Mouse (Mus musculus) CH12.LX (cell line): ENCODE data around the gene Suclg2. TPM values are rescaled to one million over a fixed set of nuclear protein-coding genes. Genes with fewer than 3 reads are reported as not detected.

Experiments
- DNase-seq: peaks from one replicate; pipeline ENCODE4 v3.0.0-alpha.2; 2013; ENCODE audit errors: extremely low read depth
- H3K27ac ChIP-seq: 2 replicates; pipeline ENCODE4 v1.5.1; 2012; ENCODE audit warnings: low read depth, mild to moderate bottlenecking, control low read depth, moderate library complexity; ENCODE audit not compliant: insufficient read depth
- H3K27me3 ChIP-seq: replicated peaks from 2 replicates; pipeline ENCODE3; 2012; ENCODE audit warnings: inconsistent platforms
- H3K36me3 ChIP-seq, 2 experiments: replicated peaks in 1 of 2; 2 replicates each; pipeline versions ENCODE3 to v1.6.1; 2012; ENCODE audit warnings: inconsistent platforms in 1 of 2, low read length in 1 of 2, mild to moderate bottlenecking in 1 of 2, mixed read lengths in 1 of 2, moderate library complexity in 1 of 2; ENCODE audit not compliant: control insufficient read depth in 1 of 2, insufficient read depth in 1 of 2
- H3K4me1 ChIP-seq, 2 experiments: 2 replicates each; pipeline ENCODE4 v1.6.1; 2012; ENCODE audit warnings: inconsistent platforms in 1 of 2, moderate library complexity in 1 of 2; ENCODE audit not compliant: insufficient read depth in 2 of 2, control insufficient read depth in 1 of 2
- H3K4me2 ChIP-seq: 2 replicates; pipeline ENCODE4 v1.6.1; 2012; ENCODE audit warnings: low read depth, mild to moderate bottlenecking, control low read depth; ENCODE audit not compliant: poor library complexity, insufficient read depth, severe bottlenecking
- H3K4me3 ChIP-seq, 3 experiments: fragments of 150-350 bp in 1 of 3; sonication (generic) in 1 of 3; replicated peaks in 1 of 3; 2 replicates each; pipeline versions ENCODE3 to v1.5.1; 2011 to 2012; ENCODE audit warnings: low read depth in 2 of 3, low read length in 2 of 3, mild to moderate bottlenecking in 2 of 3, moderate library complexity in 2 of 3, control low read depth in 1 of 3, improper control_type of control experiment in 1 of 3, inconsistent platforms in 1 of 3, mixed read lengths in 1 of 3; ENCODE audit not compliant: poor library complexity in 1 of 3
- H3K79me2 ChIP-seq: replicated peaks from 2 replicates; pipeline ENCODE4 v1.6.1; 2012; ENCODE audit warnings: mild to moderate bottlenecking, moderate library complexity; ENCODE audit not compliant: control insufficient read depth, poor library complexity, insufficient read depth, severe bottlenecking; ENCODE audit errors: extremely low read depth
- H3K9ac ChIP-seq: 2 replicates; pipeline ENCODE4 v1.6.1; 2012; ENCODE audit warnings: low read depth, mild to moderate bottlenecking, control low read depth, moderate library complexity; ENCODE audit not compliant: insufficient read depth
- H3K9me3 ChIP-seq: replicated peaks from 2 replicates; pipeline ENCODE3; 2012; ENCODE audit warnings: low read length, inconsistent platforms, mixed read lengths
- CHD1 ChIP-seq: IDR thresholded peaks from 2 replicates; pipeline ENCODE4 v1.6.1; 2012; ENCODE audit warnings: low read depth, low read length, improper control_type of control experiment, inconsistent platforms
- CTCF ChIP-seq, 2 experiments: IDR thresholded peaks in 1 of 2; conservative IDR thresholded peaks in 1 of 2; 2 replicates each; pipeline ENCODE4 v1.5.1; 2011 to 2012; ENCODE audit warnings: low read depth in 2 of 2, low read length in 2 of 2, improper control_type of control experiment in 1 of 2, inconsistent platforms in 1 of 2, mild to moderate bottlenecking in 1 of 2, moderate library complexity in 1 of 2
- ETS1 ChIP-seq: conservative IDR thresholded peaks from 2 replicates; pipeline ENCODE4 v1.6.1; 2012; ENCODE audit warnings: low read depth, mild to moderate bottlenecking, inconsistent platforms, low read length, improper control_type of control experiment, moderate library complexity
- GABPA ChIP-seq: IDR thresholded peaks from 2 replicates; pipeline ENCODE4 v1.6.1; 2012; ENCODE audit warnings: low read depth, low read length, improper control_type of control experiment, inconsistent platforms; ENCODE audit not compliant: insufficient replicate concordance
- HCFC1 ChIP-seq: IDR thresholded peaks from 2 replicates; pipeline ENCODE4 v1.6.1; 2012; ENCODE audit warnings: low read depth, mild to moderate bottlenecking, inconsistent platforms, low read length, improper control_type of control experiment
- MAFK ChIP-seq: IDR thresholded peaks from 2 replicates; pipeline ENCODE4 v1.6.1; 2011; ENCODE audit warnings: low read length, improper control_type of control experiment; ENCODE audit not compliant: insufficient replicate concordance
- MAX ChIP-seq: IDR thresholded peaks from 2 replicates; pipeline ENCODE4 v1.6.1; 2011; ENCODE audit warnings: low read length, improper control_type of control experiment
- PAX5 ChIP-seq: IDR thresholded peaks from 2 replicates; pipeline ENCODE4 v1.6.1; 2012; ENCODE audit warnings: low read length, inconsistent platforms, mixed read lengths
- POLR2A ChIP-seq: IDR thresholded peaks from 2 replicates; pipeline ENCODE4 v1.6.1; 2011; ENCODE audit warnings: low read depth, mild to moderate bottlenecking, improper control_type of control experiment, low read length
- POLR2AphosphoS2 ChIP-seq: IDR thresholded peaks from 2 replicates; pipeline ENCODE4 v1.6.1; 2011; ENCODE audit warnings: low read depth, low read length, improper control_type of control experiment
- RAD21 ChIP-seq: IDR thresholded peaks from 2 replicates; pipeline ENCODE4 v1.6.1; 2011; ENCODE audit warnings: low read depth, mild to moderate bottlenecking, low read length, improper control_type of control experiment, moderate library complexity
- RCOR1 ChIP-seq: conservative IDR thresholded peaks from 2 replicates; pipeline ENCODE4 v1.6.1; 2012; ENCODE audit warnings: low read depth, mild to moderate bottlenecking, inconsistent platforms, low read length, improper control_type of control experiment
- ZC3H11A ChIP-seq: IDR thresholded peaks from 2 replicates; pipeline ENCODE4 v1.6.1; 2012; ENCODE audit warnings: low read depth, mild to moderate bottlenecking, inconsistent platforms, low read length, improper control_type of control experiment
- dilution Hi-C: fragments of 300-500 bp; cut with MboI; formaldehyde crosslinking; loops from 2 replicates; pipeline ENCODE4 v1.14.3; 2020; ENCODE audit warnings: low sequenced_read_pairs; ENCODE audit not compliant: extremely low pct_unique_long_range_greater_than_20kb, extremely low pct_ligation_motif_present
- in situ Hi-C: fragments of 300-500 bp; cut with MboI; formaldehyde crosslinking; loops from 3 replicates; pipeline ENCODE4 v1.14.3; 2019; ENCODE audit warnings: low sequenced_read_pairs, low pct_ligation_motif_present, low pct_unique_long_range_greater_than_20kb, mixed read lengths
- polyA plus RNA-seq: library from polyadenylated mRNA; unstranded; fragments of >175 nt; gene quantifications from 2 replicates; pipeline ENCODE4 v1.2.1, GENCODE M21; 2012; ENCODE audit warnings: low read depth; ENCODE audit not compliant: insufficient read length
- total RNA-seq, 2 experiments: library from RNA; depleted of rRNA; stranded (reverse); fragments of 300-350 nt in 1 of 2; fragments of >200 nt in 1 of 2; gene quantifications; 2 replicates each; pipeline ENCODE4 v1.2.3; 2012 to 2014

The Suclg2 gene
- total and polyA plus RNA-seq, 3 experiments: 46.5 to 86.2 (median 48.3) TPM

GRCm38 (mm10) chr6:95649123-95649663, 69.4 kb downstream of the Suclg2 start:
- peaks cover 7 to 61% of the 10 kb centered on the region in 2 experiments for H3K36me3 ChIP-seq
- in situ Hi-C loops (no loop called here), dilution Hi-C loops (no loop called here)
- H3K27me3 ChIP-seq: no peaks in the 10 kb centered on the region
- no peak overlapping the region for H3K27ac ChIP-seq
- H3K9me3 ChIP-seq: no peaks in the 10 kb centered on the region
- no peak for TF ChIP-seq HCFC1
- no peak for TF ChIP-seq PAX5
- TF ChIP-seq CHD1: no peak
- no peak for TF ChIP-seq POLR2AphosphoS2
- no peak for TF ChIP-seq ETS1
- TF ChIP-seq RCOR1: no peak
- TF ChIP-seq ZC3H11A: no peak
- TF ChIP-seq MAFK: no peak
- TF ChIP-seq MAX: no peak
- TF ChIP-seq CTCF (conservative IDR thresholded peaks at IDR 0.05 in 1 of 2, IDR thresholded peaks at IDR 0.05 in 1 of 2; ENCODE audit: low read depth in 2 of 2, low read length in 2 of 2): no peak
- no peak for TF ChIP-seq POLR2A
- no peak for TF ChIP-seq GABPA
- H3K79me2 ChIP-seq: no peaks in the 10 kb centered on the region
- peaks cover 0 to 8% of the 10 kb centered on the region in 2 experiments; a peak in 2 of 4 replicates for H3K4me1 ChIP-seq
- no peak for DNase-seq
- no peak overlapping the region for H3K4me2 ChIP-seq
- H3K9ac ChIP-seq: no peak overlapping the region
- no peak overlapping the region for H3K4me3 ChIP-seq

GRCm38 (mm10) chr6:95637416-95637815, 81.2 kb downstream of the Suclg2 start:
- no peak for DNase-seq
- no peak for TF ChIP-seq CTCF (conservative IDR thresholded peaks at IDR 0.05 in 1 of 2, IDR thresholded peaks at IDR 0.05 in 1 of 2; ENCODE audit: low read depth in 2 of 2, low read length in 2 of 2)
- TF ChIP-seq, all 38 proteins: peak for 0
- H3K9ac ChIP-seq: no peak overlapping the region
- no peaks in the 10 kb centered on the region for H3K27me3 ChIP-seq
- H3K79me2 ChIP-seq: no peaks in the 10 kb centered on the region
- H3K36me3 ChIP-seq: peaks cover 0 to 9% of the 10 kb centered on the region in 2 experiments
- H3K4me1 ChIP-seq: peaks cover 0 to 36% of the 10 kb centered on the region in 2 experiments; a peak in 2 of 4 replicates
- H3K4me2 ChIP-seq: no peak overlapping the region
- H3K9me3 ChIP-seq: no peaks in the 10 kb centered on the region
- H3K27ac ChIP-seq: no peak overlapping the region
- dilution Hi-C loops (no loop called here), in situ Hi-C loops (no loop called here)
- H3K4me3 ChIP-seq: no peak overlapping the region

- in situ Hi-C loops (no loop called here), dilution Hi-C loops (no loop called here)
- peaks cover 0 to 24% of the 10 kb centered on the region in 2 experiments; a peak in 1 of 4 replicates for H3K4me1 ChIP-seq
- H3K27me3 ChIP-seq: no peaks in the 10 kb centered on the region
- no peak overlapping the region for H3K9ac ChIP-seq
- no peaks in the 10 kb centered on the region for H3K79me2 ChIP-seq
- TF ChIP-seq RAD21: no peak
- H3K4me3 ChIP-seq: no peak overlapping the region
- no peaks in the 10 kb centered on the region for H3K9me3 ChIP-seq
- H3K4me2 ChIP-seq: no peak overlapping the region
- DNase-seq: no peak
- H3K27ac ChIP-seq: no peak overlapping the region
- peaks cover 0 to 9% of the 10 kb centered on the region in 2 experiments for H3K36me3 ChIP-seq
These were observed 83.2 kb downstream of the Suclg2 start for GRCm38 (mm10) chr6:95635411-95635810.
